Mouse (Mus musculus): ENCODE measurements around the gene Alox12.

GRCm38 (mm10) chr11:70232546-70232945, 22.6 kb downstream of the Alox12 start:
- TF ChIP-seq GATA1 (IDR thresholded peaks at IDR 0.05; ENCODE audit: low read length) (no peak), TAL1 (IDR thresholded peaks at IDR 0.05; ENCODE audit: low read length) (no peak)

Data from erythroblast, embryonic 14.5 days (primary cell).